Mouse (Mus musculus) limb, embryonic 12.5 days (tissue): ENCODE data around the gene Dyx1c1. TPM values are rescaled to one million over a fixed set of nuclear protein-coding genes. Genes with fewer than 3 reads are reported as not detected.

Source experiments
- ATAC-seq: fragments of 200-750 bp; cut with Nextera tagmentation; 2 replicates; pipeline ENCODE4 v1.8.0; 2017; ENCODE audit warnings: low read depth, moderate TSS enrichment; ENCODE audit not compliant: insufficient number of reproducible peaks, insufficient read depth, low FRiP score, low TSS enrichment
- H3K27ac ChIP-seq: fragments of 300-500 bp; sonication (generic); 2 replicates; pipeline ENCODE4 v1.5.1; 2016; ENCODE audit warnings: mild to moderate bottlenecking, moderate library complexity
- H3K27me3 ChIP-seq: fragments of 300-500 bp; sonication (generic); 2 replicates; pipeline ENCODE4 v1.6.1; 2016; ENCODE audit warnings: mild to moderate bottlenecking, moderate library complexity
- H3K36me3 ChIP-seq: fragments of 300-500 bp; sonication (generic); 2 replicates; pipeline ENCODE4 v1.6.1; 2016; ENCODE audit warnings: mild to moderate bottlenecking, moderate library complexity
- H3K4me1 ChIP-seq: fragments of 300-500 bp; sonication (generic); replicated peaks from 2 replicates; pipeline ENCODE4 v1.6.1; 2016
- H3K4me2 ChIP-seq: fragments of 300-500 bp; sonication (generic); 2 replicates; pipeline ENCODE4 v1.6.1; 2016; ENCODE audit warnings: mild to moderate bottlenecking, moderate library complexity
- H3K4me3 ChIP-seq: fragments of 300-500 bp; sonication (generic); replicated peaks from 2 replicates; pipeline ENCODE4 v1.5.1; 2016; ENCODE audit warnings: mild to moderate bottlenecking
- H3K9ac ChIP-seq: fragments of 300-500 bp; sonication (generic); replicated peaks from 2 replicates; pipeline ENCODE4 v1.6.1; 2016; ENCODE audit warnings: mild to moderate bottlenecking, moderate library complexity
- H3K9me3 ChIP-seq: fragments of 300-500 bp; sonication (generic); 2 replicates; pipeline ENCODE4 v1.6.1; 2016; ENCODE audit warnings: mild to moderate bottlenecking, moderate library complexity
- WGBS: fragments of 180-500 bp; shearing (Covaris S2); methylation state at CpG from one replicate; pipeline ENCODE4 v1.1.7; 2016; 5-methylcytosine and 5-hydroxymethylcytosine counted together
- polyA plus RNA-seq: library from polyadenylated mRNA; unstranded; fragments of >200 nt; fragmentation: Nextera tagmentation; extraction: Ambion mirVana; gene quantifications from 2 replicates; pipeline ENCODE4 v1.2.1, GENCODE M21; 2016

Dyx1c1 gene
- polyA plus RNA-seq, 1 experiment from 2014 or later: 1.6 TPM

DNA sequence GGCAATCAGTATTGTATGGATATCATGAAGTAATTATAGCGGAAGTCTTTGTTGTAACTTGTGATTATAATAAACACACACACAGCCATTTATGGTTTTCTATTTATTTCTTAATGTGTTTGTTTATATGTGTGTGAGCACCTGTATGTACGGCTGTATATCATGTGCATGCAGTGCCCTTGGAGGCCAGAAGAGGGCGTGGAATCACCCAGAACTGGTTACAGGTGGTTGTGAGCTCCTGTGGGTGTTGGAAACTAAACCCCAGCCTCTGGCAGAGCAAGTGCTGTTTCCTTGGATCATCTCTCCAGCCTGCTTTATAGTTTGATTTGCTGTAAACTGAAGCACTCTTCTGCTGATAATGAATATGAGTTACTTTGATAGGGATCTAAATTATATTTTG is 15.2 kb upstream of the Dyx1c1 start:
- Histone ChIP-seq H3K9me3 (peaks cover 9% of the 10 kb centered on the region; the same call in 1 of the 2 replicates), H3K27me3 (no peaks in the 10 kb centered on the region), H3K4me2 (no peak overlapping the region), H3K27ac (no peak overlapping the region), H3K36me3 (peaks cover 51% of the 10 kb centered on the region), H3K9ac (no peak overlapping the region), H3K4me3 (no peak overlapping the region), H3K4me1 (no peaks in the 10 kb centered on the region)
- no peak for ATAC-seq
- WGBS: 61% methylated on average over 3 of the region's 3 CpGs

DNA sequence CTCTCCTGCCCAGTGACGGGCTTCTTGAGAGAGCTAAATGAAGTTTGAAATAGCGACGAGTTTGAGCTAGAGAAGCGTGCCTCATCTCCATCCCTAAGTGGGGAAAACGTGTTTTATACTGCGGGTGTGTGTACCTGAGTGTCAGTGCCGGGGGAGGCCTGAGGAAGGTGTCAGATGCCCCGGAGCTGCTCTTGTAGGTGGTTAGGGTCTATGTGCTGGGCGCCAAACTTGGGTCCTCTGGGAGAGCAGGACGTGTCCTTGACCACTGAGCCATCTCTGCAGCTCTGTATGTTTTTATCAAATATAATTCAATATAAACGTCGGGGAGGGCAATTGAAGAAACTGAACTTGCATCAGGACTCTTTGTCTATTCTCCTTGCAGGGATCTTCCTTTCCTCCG is 14.3 kb upstream of the Dyx1c1 start:
- Histone ChIP-seq H3K9me3 (peaks cover 9% of the 10 kb centered on the region; the same call in 1 of the 2 replicates), H3K27me3 (no peaks in the 10 kb centered on the region), H3K36me3 (peaks cover 51% of the 10 kb centered on the region), H3K4me1 (peaks cover under 1% of the 10 kb centered on the region; the same call in 1 of the 2 replicates), H3K4me2 (no peak overlapping the region), H3K9ac (no peak overlapping the region), H3K4me3 (no peak overlapping the region), H3K27ac (no peak overlapping the region)
- no peak for ATAC-seq
- WGBS: 90% methylated on average over 13 of the region's 13 CpGs

DNA sequence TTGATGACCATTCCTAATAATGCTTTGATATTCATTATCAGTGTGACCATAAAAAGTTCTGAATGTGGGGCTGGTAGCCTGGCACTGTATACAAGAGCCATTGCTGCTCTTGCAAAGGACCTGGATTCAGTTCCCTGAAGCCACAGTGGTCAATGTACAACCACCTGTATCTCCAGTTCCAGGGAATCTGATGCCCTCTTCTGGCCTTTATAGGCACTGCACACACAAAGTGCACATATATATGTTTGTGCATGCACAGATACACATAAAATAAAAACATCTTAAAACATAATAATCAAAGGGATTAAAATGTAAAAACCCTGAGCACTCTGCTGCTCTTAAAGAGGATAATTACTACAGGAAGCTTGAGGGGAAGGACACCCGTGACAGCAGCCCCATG is 11.6 kb upstream of the Dyx1c1 start:
- 100% methylated on average over 1 of the region's 1 CpGs for WGBS
- Histone ChIP-seq H3K27me3 (no peaks in the 10 kb centered on the region; the same call in 1 of the 2 replicates), H3K36me3 (peaks cover 48% of the 10 kb centered on the region), H3K4me2 (no peak overlapping the region), H3K9me3 (peaks cover 9% of the 10 kb centered on the region; the same call in 1 of the 2 replicates), H3K4me1 (peaks cover 5% of the 10 kb centered on the region), H3K4me3 (no peak overlapping the region), H3K9ac (no peak overlapping the region), H3K27ac (no peak overlapping the region)
- ATAC-seq: no peak

DNA sequence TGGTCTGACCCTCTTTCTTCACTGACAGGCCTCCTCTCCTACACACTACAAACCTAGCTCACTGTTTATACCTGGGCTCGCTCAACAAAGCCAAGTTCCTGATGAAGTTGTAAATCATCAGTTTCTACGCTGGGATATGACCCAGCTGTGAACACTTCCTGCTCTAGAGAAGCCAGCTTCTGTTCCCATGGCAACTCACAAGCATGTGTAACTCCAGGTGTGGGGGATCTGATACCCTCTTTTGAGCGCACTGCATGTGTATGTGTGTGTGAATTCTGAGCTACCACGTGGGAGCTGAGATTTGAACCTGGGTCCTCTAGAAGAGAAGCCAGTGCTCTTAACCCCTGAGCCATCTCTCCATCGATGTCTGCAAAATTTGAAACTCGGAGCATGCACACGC is 9.0 kb upstream of the Dyx1c1 start:
- Histone ChIP-seq H3K9me3 (peaks cover 9% of the 10 kb centered on the region; the same call in 1 of the 2 replicates), H3K27ac (no peak overlapping the region), H3K36me3 (peaks cover 27% of the 10 kb centered on the region), H3K4me1 (peaks cover 5% of the 10 kb centered on the region), H3K4me2 (no peak overlapping the region), H3K4me3 (no peak overlapping the region), H3K27me3 (no peaks in the 10 kb centered on the region; the same call in 1 of the 2 replicates), H3K9ac (no peak overlapping the region)
- 56% methylated on average over 7 of the region's 7 CpGs for WGBS
- ATAC-seq: no peak

DNA sequence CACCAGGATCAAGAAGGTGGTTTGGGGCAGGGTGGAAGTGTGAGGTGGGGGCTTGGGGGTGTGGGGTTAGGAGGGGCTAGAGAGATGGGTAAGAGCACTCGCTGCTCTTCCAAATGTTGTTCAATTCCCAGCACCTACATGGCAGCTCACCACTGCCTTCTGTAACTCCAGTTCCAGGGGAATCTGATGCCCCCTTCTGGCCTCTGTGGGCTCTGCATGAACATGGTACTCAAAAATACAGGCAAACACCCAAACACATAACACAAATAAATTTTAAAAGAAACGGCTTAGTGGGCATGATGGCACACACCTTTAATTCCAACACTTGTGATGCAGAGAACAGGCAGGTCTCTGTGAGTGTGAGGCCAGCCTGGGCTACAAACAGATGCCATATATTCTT is 3.8 kb upstream of the Dyx1c1 start:
- ATAC-seq: no peak
- Histone ChIP-seq H3K27me3 (no peaks in the 10 kb centered on the region), H3K4me2 (no peak overlapping the region), H3K36me3 (no peaks in the 10 kb centered on the region), H3K9ac (no peak overlapping the region), H3K27ac (no peak overlapping the region), H3K4me3 (no peak overlapping the region), H3K4me1 (0 out of 2 replicates have a peak, but pooled peaks cover 6% of the 10 kb centered on the region), H3K9me3 (no peaks in the 10 kb centered on the region)
- 46% methylated on average over 2 of the region's 2 CpGs for WGBS

DNA sequence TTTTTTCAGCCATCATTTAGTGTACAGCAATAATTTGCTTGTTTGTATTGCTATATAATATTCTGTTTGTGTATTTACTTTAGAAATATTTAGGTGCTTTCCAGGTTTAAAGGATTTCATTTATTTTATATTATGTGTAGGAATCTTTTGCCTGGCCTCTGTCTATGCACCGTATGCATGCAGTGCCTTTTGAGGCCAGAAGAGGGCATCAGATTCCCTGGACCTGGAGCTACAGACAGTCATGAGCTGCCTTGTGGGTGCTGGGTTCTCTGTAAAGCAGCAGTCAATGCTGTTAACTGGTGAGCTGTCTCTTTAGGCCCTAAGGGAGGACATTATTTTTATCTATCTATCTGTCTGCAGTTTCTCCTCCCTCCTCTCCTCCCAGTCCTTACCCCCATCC is 3.0 kb upstream of the Dyx1c1 start:
- no peak overlapping the region for H3K4me3 ChIP-seq
- no peak overlapping the region for H3K9ac ChIP-seq
- WGBS: 13% methylated on average over 1 of the region's 1 CpGs
- no peak overlapping the region for H3K4me2 ChIP-seq
- H3K36me3 ChIP-seq: no peaks in the 10 kb centered on the region
- H3K27ac ChIP-seq: no peak overlapping the region
- H3K4me1 ChIP-seq: 0 out of 2 replicates have a peak, but pooled peaks cover 6% of the 10 kb centered on the region
- H3K27me3 ChIP-seq: no peaks in the 10 kb centered on the region
- H3K9me3 ChIP-seq: no peaks in the 10 kb centered on the region
- no peak for ATAC-seq

DNA sequence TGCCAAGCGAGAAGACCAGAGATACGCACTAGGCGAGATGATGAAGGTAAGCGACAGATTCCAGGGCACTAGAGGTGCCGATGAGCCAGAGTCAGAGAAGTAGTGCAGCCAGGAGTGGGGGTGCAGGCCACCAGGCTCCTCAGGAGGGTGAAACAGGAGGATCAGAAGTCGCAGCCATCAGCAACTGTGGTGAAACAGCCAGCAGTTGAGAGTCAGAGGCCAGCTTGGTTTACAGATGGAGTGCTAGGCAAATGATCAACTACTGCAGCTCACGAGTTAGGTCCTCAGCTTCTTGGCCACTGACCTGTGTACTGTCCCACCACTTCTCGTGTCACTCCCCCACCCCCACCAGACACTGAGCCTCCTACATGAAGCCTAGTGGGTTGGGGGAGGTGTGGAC is 2.8 kb downstream of the Dyx1c1 start:
- WGBS: 74% methylated on average over 8 of the region's 8 CpGs
- no peaks in the 10 kb centered on the region for H3K27me3 ChIP-seq

DNA sequence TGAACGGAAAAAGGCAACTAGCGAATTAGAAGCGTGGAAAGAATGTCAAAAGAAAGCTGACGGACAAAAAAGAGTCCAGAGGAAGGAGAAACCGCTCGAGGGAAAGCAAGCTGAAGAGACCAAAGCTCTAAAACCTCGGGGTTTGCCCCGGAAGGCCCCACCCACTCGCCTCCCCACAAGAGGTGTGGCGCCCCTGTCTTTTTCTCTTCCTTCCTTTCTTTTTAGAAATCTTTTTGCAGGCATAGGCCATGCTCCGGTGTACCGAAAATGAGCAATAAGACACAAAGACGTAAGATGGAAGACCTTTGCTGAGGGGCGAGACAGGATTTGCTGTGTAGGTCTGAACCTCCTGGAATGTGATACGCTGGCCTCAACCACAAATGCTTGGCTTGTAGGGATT is 3.4 kb downstream of the Dyx1c1 start:
- H3K9ac ChIP-seq: no peak overlapping the region
- no peaks in the 10 kb centered on the region for H3K9me3 ChIP-seq
- no peak overlapping the region for H3K4me3 ChIP-seq
- 75% methylated on average over 15 of the region's 15 CpGs for WGBS
- H3K27ac ChIP-seq: no peak overlapping the region
- ATAC-seq: no peak
- no peak overlapping the region for H3K4me2 ChIP-seq
- 0 out of 2 replicates have a peak, but pooled peaks cover 6% of the 10 kb centered on the region for H3K4me1 ChIP-seq
- no peaks in the 10 kb centered on the region for H3K36me3 ChIP-seq
- no peaks in the 10 kb centered on the region for H3K27me3 ChIP-seq

More for the DNA sequence above, 2.8 kb downstream of the Dyx1c1 start:
- ATAC-seq: no peak
- Histone ChIP-seq H3K4me3 (no peak overlapping the region), H3K9ac (no peak overlapping the region), H3K36me3 (no peaks in the 10 kb centered on the region), H3K9me3 (no peaks in the 10 kb centered on the region), H3K4me2 (no peak overlapping the region), H3K27ac (no peak overlapping the region), H3K4me1 (0 out of 2 replicates have a peak, but pooled peaks cover 6% of the 10 kb centered on the region)

DNA sequence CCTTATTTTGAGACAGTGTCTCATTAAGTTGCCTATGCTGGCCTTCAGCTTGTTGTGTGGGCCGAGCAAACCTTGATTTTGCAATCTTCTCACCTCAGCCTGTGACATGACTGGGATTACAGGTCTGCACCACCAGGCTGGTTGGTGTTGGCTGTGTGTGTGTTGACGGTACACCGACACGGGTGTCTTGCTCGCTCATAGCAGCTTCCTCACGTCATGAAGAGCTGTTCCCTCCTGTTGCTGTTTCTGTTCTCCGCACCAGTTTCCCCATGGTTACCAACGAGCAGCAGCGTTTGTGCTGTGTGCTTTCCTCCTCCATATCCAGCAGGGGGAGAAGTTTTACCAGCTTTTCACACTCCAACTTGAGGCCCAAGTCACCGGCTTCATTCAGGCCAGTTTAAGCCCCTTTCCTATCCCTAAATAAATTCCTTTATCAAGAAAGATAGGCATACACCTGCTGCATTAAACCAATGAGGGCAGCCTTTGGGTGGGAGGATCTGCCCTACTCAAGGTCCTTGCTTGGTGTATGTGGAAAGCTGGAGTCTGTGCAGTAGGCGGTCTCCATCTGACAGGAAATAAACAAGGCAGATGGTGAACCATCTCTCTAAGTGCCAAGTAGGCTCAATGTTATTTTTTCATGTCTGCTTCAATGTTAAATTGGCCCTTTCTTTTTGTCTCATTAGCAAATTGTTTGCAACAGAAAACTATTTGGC is 9.9 kb downstream of the Dyx1c1 start:
- ATAC-seq: peak; percentile 42; the same call in 1 of the 2 replicates
- Histone ChIP-seq H3K4me1 (no peaks in the 10 kb centered on the region), H3K4me3 (no peak overlapping the region), H3K4me2 (no peak overlapping the region), H3K9me3 (no peaks in the 10 kb centered on the region), H3K36me3 (no peaks in the 10 kb centered on the region), H3K27me3 (no peaks in the 10 kb centered on the region), H3K27ac (no peak overlapping the region), H3K9ac (no peak overlapping the region)
- 36% methylated on average over 11 of the region's 11 CpGs for WGBS

DNA sequence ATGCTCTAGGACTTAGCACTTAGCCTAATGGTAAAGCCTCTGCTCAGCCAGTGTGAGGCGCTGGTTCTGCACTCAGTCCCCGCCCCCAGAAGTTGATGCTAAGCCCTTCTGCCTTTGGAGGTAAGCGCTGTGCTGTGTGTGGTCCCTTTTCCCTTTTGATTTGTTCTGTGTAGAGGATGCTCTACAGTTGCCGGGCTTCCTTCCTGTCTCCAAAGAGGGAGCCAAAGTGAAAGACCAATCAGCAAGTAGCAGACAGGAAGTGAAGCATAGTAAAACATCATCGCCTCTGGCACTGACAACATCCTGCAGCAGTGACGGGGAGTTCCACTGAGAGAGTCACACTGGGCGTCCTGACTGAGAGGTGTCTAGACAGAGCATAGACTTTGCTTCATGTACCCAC is 11.3 kb downstream of the Dyx1c1 start:
- no peak overlapping the region for H3K4me2 ChIP-seq
- no peak overlapping the region for H3K4me3 ChIP-seq
- WGBS: 71% methylated on average over 7 of the region's 7 CpGs
- H3K27me3 ChIP-seq: no peaks in the 10 kb centered on the region
- no peaks in the 10 kb centered on the region for H3K9me3 ChIP-seq
- H3K36me3 ChIP-seq: no peaks in the 10 kb centered on the region
- H3K9ac ChIP-seq: no peak overlapping the region
- no peaks in the 10 kb centered on the region for H3K4me1 ChIP-seq
- H3K27ac ChIP-seq: no peak overlapping the region
- ATAC-seq: no peak

DNA sequence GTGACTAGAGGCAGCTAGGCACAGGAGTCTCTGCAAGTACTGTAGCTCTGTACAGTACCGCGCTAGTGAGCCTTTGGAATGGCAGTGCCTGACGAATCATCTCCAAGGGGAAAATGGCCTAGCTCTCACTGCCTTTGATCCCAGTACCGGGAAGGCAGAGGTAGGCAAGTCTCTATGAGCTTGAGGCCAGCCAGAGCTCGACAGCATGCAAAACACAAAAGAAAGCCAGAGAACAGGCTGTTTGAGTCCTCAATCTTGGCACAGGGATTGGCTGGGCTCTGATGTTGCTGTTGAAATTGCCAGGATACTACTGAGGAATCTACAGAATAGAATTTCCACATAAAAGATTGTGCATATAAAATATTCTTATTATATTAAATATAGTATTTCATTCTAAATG is 13.8 kb downstream of the Dyx1c1 start:
- ATAC-seq: no peak
- Histone ChIP-seq H3K9ac (no peak overlapping the region), H3K4me3 (no peak overlapping the region), H3K27ac (no peak overlapping the region), H3K4me2 (no peak overlapping the region), H3K4me1 (no peaks in the 10 kb centered on the region), H3K36me3 (no peaks in the 10 kb centered on the region), H3K27me3 (no peaks in the 10 kb centered on the region), H3K9me3 (no peaks in the 10 kb centered on the region)
- 87% methylated on average over 5 of the region's 5 CpGs for WGBS

DNA sequence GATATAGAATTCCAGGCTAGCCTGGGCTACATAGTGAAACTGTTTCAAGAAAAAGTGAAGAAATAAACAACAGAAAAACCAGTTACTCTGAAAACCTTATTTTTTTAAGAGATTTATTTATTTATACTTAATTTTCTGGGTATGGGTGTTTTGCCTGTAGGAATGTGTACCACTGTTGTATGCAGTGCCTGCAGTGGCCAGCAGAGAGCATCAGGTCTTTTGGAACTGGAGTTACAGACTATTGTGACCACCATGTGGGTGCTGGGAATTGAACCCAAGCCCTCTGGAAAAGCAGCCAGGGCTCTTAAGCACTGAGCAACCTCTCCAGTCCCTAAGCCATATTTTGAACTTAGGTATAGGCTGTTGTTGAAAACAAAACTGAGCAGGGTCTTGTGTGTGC is 14.4 kb downstream of the Dyx1c1 start:
- Histone ChIP-seq H3K36me3 (no peaks in the 10 kb centered on the region), H3K9ac (no peak overlapping the region), H3K27ac (no peak overlapping the region), H3K4me1 (no peaks in the 10 kb centered on the region), H3K4me3 (no peak overlapping the region), H3K9me3 (no peaks in the 10 kb centered on the region), H3K27me3 (no peaks in the 10 kb centered on the region), H3K4me2 (no peak overlapping the region)
- no peak for ATAC-seq
